Mouse (Mus musculus): ENCODE measurements at regions not wholly inside any gene's neighbourhood (a gene's known extent, or its start where the extent isn't known, plus 50 kb on each side); places are given as distances from the start of the nearest gene placed in this dataset.
"Not testable (repeated sequence)": the region's sequence is repeated elsewhere in the genome, so short reads cannot be mapped to it uniquely, and the experiment has no call there.

- no peak overlapping the region for H3K9ac ChIP-seq
- H3K4me1 ChIP-seq: no peaks in the 10 kb centered on the region
- no peak overlapping the region for H3K27ac ChIP-seq
- no peak overlapping the region for H3K4me3 ChIP-seq
- no peak for ATAC-seq
- no peaks in the 10 kb centered on the region for H3K36me3 ChIP-seq (ENCODE audit: poor library complexity, severe bottlenecking)
- no peak overlapping the region for H3K4me2 ChIP-seq
- 84% methylated on average over 3 of the region's 3 CpGs for WGBS
- H3K9me3 ChIP-seq (replicated peaks): no peaks in the 10 kb centered on the region
- no peaks in the 10 kb centered on the region for H3K27me3 ChIP-seq
Observed at GRCm38 (mm10) chr3:72377387-72377786, 590.3 kb downstream of the Sis start.

- not testable (repeated sequence) for H3K4me2 ChIP-seq; H3K4me1 ChIP-seq; H3K4me3 ChIP-seq; H3K9ac ChIP-seq; H3K9me3 ChIP-seq (replicated peaks); H3K36me3 ChIP-seq (ENCODE audit: poor library complexity, severe bottlenecking); ATAC-seq; H3K27ac ChIP-seq; H3K27me3 ChIP-seq
- 90% methylated on average over 4 of the region's 4 CpGs for WGBS
Observed at GRCm38 (mm10) chr3:72359906-72360305, 607.8 kb downstream of the Sis start.

GRCm38 (mm10) chr3:72328066-72328465 lies 639.6 kb downstream of the Sis start:
- no peaks in the 10 kb centered on the region for H3K27me3 ChIP-seq
- H3K9me3 ChIP-seq (replicated peaks): no peaks in the 10 kb centered on the region
- WGBS: 80% methylated on average over 1 of the region's 1 CpGs
- ATAC-seq: no peak
- H3K4me3 ChIP-seq: no peak overlapping the region
- no peaks in the 10 kb centered on the region for H3K4me1 ChIP-seq
- H3K27ac ChIP-seq: no peak overlapping the region
- H3K36me3 ChIP-seq (ENCODE audit: poor library complexity, severe bottlenecking): no peaks in the 10 kb centered on the region
- H3K4me2 ChIP-seq: no peak overlapping the region
- no peak overlapping the region for H3K9ac ChIP-seq

- H3K4me3 ChIP-seq: no peak overlapping the region
- no peak overlapping the region for H3K9ac ChIP-seq
- ATAC-seq: no peak
- no peaks in the 10 kb centered on the region for H3K4me1 ChIP-seq
- no peaks in the 10 kb centered on the region for H3K9me3 ChIP-seq (replicated peaks)
- H3K36me3 ChIP-seq (ENCODE audit: poor library complexity, severe bottlenecking): no peaks in the 10 kb centered on the region
- H3K4me2 ChIP-seq: no peak overlapping the region
- no peak overlapping the region for H3K27ac ChIP-seq
- H3K27me3 ChIP-seq: no peaks in the 10 kb centered on the region
Observed at GRCm38 (mm10) chr3:72323877-72324276, 643.8 kb downstream of the Sis start.

DNA sequence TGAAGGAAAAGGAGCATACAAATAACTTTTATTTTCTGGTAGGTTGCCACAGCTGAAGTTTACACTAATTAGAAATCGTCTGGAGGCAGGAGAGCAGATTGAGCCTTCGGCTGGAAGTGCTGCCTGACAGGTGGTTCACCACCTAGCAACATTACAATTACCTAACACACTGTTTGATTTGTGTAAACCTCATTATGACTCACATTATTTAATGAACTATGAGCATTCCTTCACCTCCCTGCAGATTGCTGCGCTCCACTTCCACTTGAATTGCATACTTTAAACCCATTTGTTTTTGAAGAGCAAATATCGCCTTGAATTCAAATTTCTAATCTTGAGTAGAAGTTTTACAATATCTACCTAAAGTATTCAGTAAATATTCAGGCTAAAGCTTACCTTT lies 663.0 kb downstream of the Sis start:
- no peak overlapping the region for H3K27ac ChIP-seq
- H3K4me1 ChIP-seq: no peaks in the 10 kb centered on the region
- no peaks in the 10 kb centered on the region for H3K9me3 ChIP-seq (replicated peaks)
- no peak overlapping the region for H3K9ac ChIP-seq
- H3K4me2 ChIP-seq: no peak overlapping the region
- ATAC-seq: peak; percentile 61; the same call in 1 of the 2 replicates
- no peaks in the 10 kb centered on the region for H3K27me3 ChIP-seq
- no peaks in the 10 kb centered on the region for H3K36me3 ChIP-seq (ENCODE audit: poor library complexity, severe bottlenecking)
- WGBS: 45% methylated on average over 4 of the region's 4 CpGs
- H3K4me3 ChIP-seq: no peak overlapping the region
